Mouse (Mus musculus) forebrain, embryonic 11.5 days (tissue): Measurements from ENCODE around the gene Plekhg1. TPM values are rescaled to one million over a fixed set of nuclear protein-coding genes. Genes with fewer than 3 reads are reported as not detected.

ENCODE experiments used
- ATAC-seq: fragments of 200-750 bp; cut with Nextera tagmentation; replicated peaks from 2 replicates; pipeline ENCODE4 v1.8.0; 2017; ENCODE audit warnings: moderate TSS enrichment; ENCODE audit not compliant: low FRiP score
- DNase-seq: peaks from one replicate; pipeline ENCODE4 v3.0.0-alpha.2; 2017; ENCODE audit warnings: low spot score
- H3K27ac ChIP-seq: fragments of 300-500 bp; sonication (generic); 2 replicates; pipeline ENCODE4 v1.5.1; 2014; ENCODE audit warnings: low read depth, low read length
- H3K27me3 ChIP-seq: fragments of 300-500 bp; sonication (generic); 2 replicates; pipeline ENCODE4 v1.6.1; 2014; ENCODE audit warnings: mild to moderate bottlenecking, low read length, mixed read lengths; ENCODE audit not compliant: control insufficient read depth, insufficient read depth
- H3K36me3 ChIP-seq: fragments of 300-500 bp; sonication (generic); 2 replicates; pipeline ENCODE4 v1.6.1; 2014; ENCODE audit warnings: mild to moderate bottlenecking, low read length, moderate library complexity, mixed read lengths; ENCODE audit not compliant: control insufficient read depth, insufficient read depth
- H3K4me1 ChIP-seq: fragments of 300-500 bp; sonication (generic); replicated peaks from 2 replicates; pipeline ENCODE4 v1.6.1; 2014; ENCODE audit warnings: low read length, mixed read lengths; ENCODE audit not compliant: control insufficient read depth, insufficient read depth
- H3K4me2 ChIP-seq: fragments of 300-500 bp; sonication (generic); 2 replicates; pipeline ENCODE4 v1.6.1; 2014; ENCODE audit warnings: low read depth, mild to moderate bottlenecking, low read length, moderate library complexity, mixed read lengths; ENCODE audit not compliant: severe bottlenecking
- H3K4me3 ChIP-seq: fragments of 300-500 bp; sonication (generic); 2 replicates; pipeline ENCODE4 v1.5.1; 2014; ENCODE audit warnings: low read depth, low read length
- H3K9ac ChIP-seq: fragments of 300-500 bp; sonication (generic); 2 replicates; pipeline ENCODE4 v1.6.1; 2014; ENCODE audit warnings: low read length
- H3K9me3 ChIP-seq: fragments of 300-500 bp; sonication (generic); 2 replicates; pipeline ENCODE4 v1.6.1; 2016; ENCODE audit warnings: low read length, mixed read lengths; ENCODE audit not compliant: control insufficient read depth
- whole genome bisulfite sequencing: fragments of 180-500 bp; shearing (Covaris S2); extraction: QIAGEN DNeasy Blood & Tissue Kit; methylation state at CpG from one replicate; pipeline ENCODE4 v1.1.7; 2014; 5-methylcytosine and 5-hydroxymethylcytosine counted together
- polyA plus RNA-seq: library from polyadenylated mRNA; unstranded; fragments of >200 nt; fragmentation: Nextera tagmentation; extraction: Ambion mirVana; gene quantifications from 2 replicates; pipeline ENCODE4 v1.2.1, GENCODE M21; 2014

The Plekhg1 gene
- polyA plus RNA-seq, 1 experiment from 2014 or later = 15.7 TPM

- Histone ChIP-seq H3K4me1 (peaks cover 3% of the 10 kb centered on the region; the same call in 1 of the 2 replicates), H3K36me3 (no peaks in the 10 kb centered on the region), H3K27ac (peak overlapping the region; percentile 12; the same call in 1 of the 2 replicates), H3K27me3 (no peaks in the 10 kb centered on the region), H3K4me3 (no peak overlapping the region), H3K4me2 (no peak overlapping the region), H3K9me3 (no peaks in the 10 kb centered on the region), H3K9ac (no peak overlapping the region)
- 89% methylated on average over 6 of the region's 6 CpGs for WGBS
- ATAC-seq (no peak), DNase-seq (no peak)
These were observed 85.9 kb downstream of the Plekhg1 start for GRCm38 (mm10) chr10:3826043-3826442.

- WGBS = 20% methylated on average over 1 of the region's 1 CpGs
- DNase-seq (no peak), ATAC-seq (peak; percentile 67; the same call in 1 of the 2 replicates)
These were observed 87.2 kb downstream of the Plekhg1 start for GRCm38 (mm10) chr10:3827368-3827767.

GRCm38 (mm10) chr10:3829472-3829871 lies 89.3 kb downstream of the Plekhg1 start:
- no peak for DNase-seq
- H3K4me2 ChIP-seq = no peak overlapping the region
- H3K9ac ChIP-seq = no peak overlapping the region
- WGBS = 57% methylated on average over 5 of the region's 5 CpGs
- no peak overlapping the region for H3K4me3 ChIP-seq
- peaks cover 3% of the 10 kb centered on the region; the same call in 1 of the 2 replicates for H3K4me1 ChIP-seq
- H3K9me3 ChIP-seq = no peaks in the 10 kb centered on the region
- H3K27ac ChIP-seq = no peak overlapping the region
- no peaks in the 10 kb centered on the region for H3K27me3 ChIP-seq
- H3K36me3 ChIP-seq = no peaks in the 10 kb centered on the region
- ATAC-seq = no peak

More at GRCm38 (mm10) chr10:3827368-3827767, 87.2 kb downstream of the Plekhg1 start:
- Histone ChIP-seq H3K36me3 (no peaks in the 10 kb centered on the region), H3K9ac (no peak overlapping the region), H3K27me3 (no peaks in the 10 kb centered on the region), H3K9me3 (no peaks in the 10 kb centered on the region), H3K4me1 (peaks cover 3% of the 10 kb centered on the region; the same call in 1 of the 2 replicates), H3K27ac (no peak overlapping the region), H3K4me3 (no peak overlapping the region), H3K4me2 (no peak overlapping the region)

GRCm38 (mm10) chr10:3830618-3831017 lies 90.5 kb downstream of the Plekhg1 start:
- WGBS = 90% methylated on average over 1 of the region's 1 CpGs
- H3K36me3 ChIP-seq = no peaks in the 10 kb centered on the region
- H3K27ac ChIP-seq = no peak overlapping the region
- peaks cover 3% of the 10 kb centered on the region; the same call in 1 of the 2 replicates for H3K4me1 ChIP-seq
- no peak overlapping the region for H3K4me3 ChIP-seq
- H3K4me2 ChIP-seq = no peak overlapping the region
- H3K9me3 ChIP-seq = no peaks in the 10 kb centered on the region
- H3K27me3 ChIP-seq = no peaks in the 10 kb centered on the region
- ATAC-seq (no peak), DNase-seq (no peak)
- H3K9ac ChIP-seq = no peak overlapping the region

- no peak for DNase-seq
- Histone ChIP-seq H3K4me3 (no peak overlapping the region), H3K27me3 (no peaks in the 10 kb centered on the region), H3K9me3 (no peaks in the 10 kb centered on the region), H3K36me3 (no peaks in the 10 kb centered on the region), H3K4me2 (no peak overlapping the region), H3K27ac (no peak overlapping the region), H3K4me1 (0 out of 2 replicates have a peak, but pooled peaks cover 3% of the 10 kb centered on the region), H3K9ac (no peak overlapping the region)
- WGBS = 90% methylated on average over 11 of the region's 11 CpGs
- no peak for ATAC-seq
These were observed 91.6 kb downstream of the Plekhg1 start for GRCm38 (mm10) chr10:3831597-3832351.

- no peaks in the 10 kb centered on the region for H3K4me1 ChIP-seq
- no peaks in the 10 kb centered on the region for H3K36me3 ChIP-seq
- DNase-seq (no peak), ATAC-seq (no peak)
- H3K27ac ChIP-seq = no peak overlapping the region
- WGBS = 90% methylated on average over 1 of the region's 1 CpGs
- H3K4me3 ChIP-seq = no peak overlapping the region
- no peak overlapping the region for H3K4me2 ChIP-seq
- H3K27me3 ChIP-seq = no peaks in the 10 kb centered on the region
- no peaks in the 10 kb centered on the region for H3K9me3 ChIP-seq
- H3K9ac ChIP-seq = no peak overlapping the region
These were observed 93.9 kb downstream of the Plekhg1 start for GRCm38 (mm10) chr10:3834060-3834459.

GRCm38 (mm10) chr10:3834678-3835077 lies 94.5 kb downstream of the Plekhg1 start:
- H3K9me3 ChIP-seq = no peaks in the 10 kb centered on the region

GRCm38 (mm10) chr10:3835616-3836015 lies 95.5 kb downstream of the Plekhg1 start:
- Histone ChIP-seq H3K4me2 (no peak overlapping the region), H3K36me3 (no peaks in the 10 kb centered on the region), H3K9me3 (no peaks in the 10 kb centered on the region), H3K27me3 (no peaks in the 10 kb centered on the region), H3K4me3 (no peak overlapping the region), H3K9ac (no peak overlapping the region), H3K27ac (no peak overlapping the region), H3K4me1 (no peaks in the 10 kb centered on the region)
- WGBS = 87% methylated on average over 10 of the region's 10 CpGs
- DNase-seq (no peak), ATAC-seq (no peak)

More at GRCm38 (mm10) chr10:3834678-3835077, 94.5 kb downstream of the Plekhg1 start:
- Histone ChIP-seq H3K9ac (no peak overlapping the region), H3K4me2 (no peak overlapping the region), H3K27me3 (no peaks in the 10 kb centered on the region), H3K4me1 (no peaks in the 10 kb centered on the region), H3K27ac (no peak overlapping the region), H3K4me3 (no peak overlapping the region), H3K36me3 (no peaks in the 10 kb centered on the region)
- WGBS = 88% methylated on average over 7 of the region's 7 CpGs
- ATAC-seq (no peak), DNase-seq (no peak)
